Mouse (Mus musculus): ENCODE measurements around the gene Ralgapb. TPM values are rescaled to one million over a fixed set of nuclear protein-coding genes. Genes with fewer than 3 reads are reported as not detected.
A peak's percentile ranks its signal among the peaks of the same experiment; 100 is the strongest.
"Not testable (repeated sequence)": the region's sequence is repeated elsewhere in the genome, so short reads cannot be mapped to it uniquely, and the experiment has no call there.

Gene Ralgapb
- polyA plus RNA-seq, 1 experiment from 2014 or later: 23.0 TPM

GRCm38 (mm10) chr2:158375443-158376122, 34.1 kb upstream of the Ralgapb start, which contains the start of gene Snhg11:
Gene Snhg11 (plus strand): TSS chr2:158375638.
- Histone ChIP-seq H3K36me3 (no peaks in the 10 kb centered on the region; the same call in 1 of the 2 replicates), H3K27ac (peak within 1 kb of the TSS; percentile 75), H3K4me2 (replicated peaks) (peak within 1 kb of the TSS; percentile 57), H3K4me1 (replicated peaks) (peaks cover 17% of the 10 kb centered on the region), H3K4me3 (replicated peaks) (peak within 1 kb of the TSS; percentile 49), H3K9ac (replicated peaks) (peak within 1 kb of the TSS; percentile 62), H3K9me3 (no peaks in the 10 kb centered on the region), H3K27me3 (peaks cover 18% of the 10 kb centered on the region)
- 2% methylated on average over 36 of the region's 36 CpGs for WGBS
- ATAC-seq: peak; percentile 87

- 23% methylated on average over 12 of the region's 12 CpGs for WGBS
- peak overlapping the region; percentile 62 for H3K9ac ChIP-seq (replicated peaks)
- H3K27me3 ChIP-seq: peaks cover 18% of the 10 kb centered on the region
- H3K9me3 ChIP-seq: no peaks in the 10 kb centered on the region
- peaks cover 17% of the 10 kb centered on the region for H3K4me1 ChIP-seq (replicated peaks)
- no peak; the same call in 1 of the 2 replicates for ATAC-seq
- no peaks in the 10 kb centered on the region; the same call in 1 of the 2 replicates for H3K36me3 ChIP-seq
- H3K4me2 ChIP-seq (replicated peaks): peak overlapping the region; percentile 57
- peak overlapping the region; percentile 75 for H3K27ac ChIP-seq
- peak overlapping the region; percentile 49 for H3K4me3 ChIP-seq (replicated peaks)
Observed at GRCm38 (mm10) chr2:158376123-158376687, 33.4 kb upstream of the Ralgapb start.

DNA sequence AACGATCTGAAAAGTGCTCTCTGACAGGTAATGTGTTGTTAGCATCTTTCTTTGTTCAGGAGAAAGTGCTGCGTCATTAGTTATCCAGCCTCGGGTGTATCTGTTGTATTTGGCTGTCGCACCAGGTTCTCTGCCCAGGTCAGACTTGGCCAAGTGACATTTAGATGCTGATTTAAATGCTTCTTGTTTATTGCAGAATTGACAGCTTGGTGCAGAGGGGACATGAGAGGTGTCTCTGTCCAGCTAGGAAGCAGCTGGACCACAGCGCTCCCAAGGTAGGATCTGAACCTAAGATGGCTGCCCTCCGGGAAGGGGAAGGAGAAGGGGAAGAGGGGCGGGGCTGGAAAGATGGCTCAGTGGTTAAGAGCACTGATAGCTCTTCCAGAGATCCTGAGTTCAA, 32.9 kb upstream of the Ralgapb start:
- peaks cover 18% of the 10 kb centered on the region for H3K27me3 ChIP-seq
- H3K4me2 ChIP-seq (replicated peaks): peak overlapping the region; percentile 57
- no peaks in the 10 kb centered on the region; the same call in 1 of the 2 replicates for H3K36me3 ChIP-seq
- H3K9me3 ChIP-seq: no peaks in the 10 kb centered on the region
- no peak for ATAC-seq
- WGBS: 76% methylated on average over 7 of the region's 7 CpGs
- peak overlapping the region; percentile 75 for H3K27ac ChIP-seq
- peak overlapping the region; percentile 62 for H3K9ac ChIP-seq (replicated peaks)
- peak overlapping the region; percentile 49 for H3K4me3 ChIP-seq (replicated peaks)
- peaks cover 17% of the 10 kb centered on the region for H3K4me1 ChIP-seq (replicated peaks)

GRCm38 (mm10) chr2:158377811-158378210, 31.8 kb upstream of the Ralgapb start:
- H3K9me3 ChIP-seq: no peaks in the 10 kb centered on the region
- WGBS: 88% methylated on average over 1 of the region's 1 CpGs
- no peak for ATAC-seq
- H3K4me1 ChIP-seq (replicated peaks): peaks cover 17% of the 10 kb centered on the region
- no peaks in the 10 kb centered on the region; the same call in 1 of the 2 replicates for H3K36me3 ChIP-seq
- no peak overlapping the region for H3K9ac ChIP-seq (replicated peaks)
- no peak overlapping the region for H3K4me3 ChIP-seq (replicated peaks)
- H3K27ac ChIP-seq: no peak overlapping the region
- peak overlapping the region; percentile 57 for H3K4me2 ChIP-seq (replicated peaks)
- H3K27me3 ChIP-seq: peaks cover 18% of the 10 kb centered on the region

GRCm38 (mm10) chr2:158379354-158380078, 30.1 kb upstream of the Ralgapb start:
- peak; percentile 69 for ATAC-seq
- no peaks in the 10 kb centered on the region for H3K9me3 ChIP-seq
- H3K27me3 ChIP-seq: peaks cover 12% of the 10 kb centered on the region
- 44% methylated on average over 13 of the region's 13 CpGs for WGBS
- H3K4me2 ChIP-seq (replicated peaks): no peak overlapping the region
- no peak overlapping the region for H3K4me3 ChIP-seq (replicated peaks)
- no peak overlapping the region for H3K27ac ChIP-seq
- peaks cover 17% of the 10 kb centered on the region for H3K4me1 ChIP-seq (replicated peaks)
- H3K36me3 ChIP-seq: no peaks in the 10 kb centered on the region; the same call in 1 of the 2 replicates
- H3K9ac ChIP-seq (replicated peaks): no peak overlapping the region

DNA sequence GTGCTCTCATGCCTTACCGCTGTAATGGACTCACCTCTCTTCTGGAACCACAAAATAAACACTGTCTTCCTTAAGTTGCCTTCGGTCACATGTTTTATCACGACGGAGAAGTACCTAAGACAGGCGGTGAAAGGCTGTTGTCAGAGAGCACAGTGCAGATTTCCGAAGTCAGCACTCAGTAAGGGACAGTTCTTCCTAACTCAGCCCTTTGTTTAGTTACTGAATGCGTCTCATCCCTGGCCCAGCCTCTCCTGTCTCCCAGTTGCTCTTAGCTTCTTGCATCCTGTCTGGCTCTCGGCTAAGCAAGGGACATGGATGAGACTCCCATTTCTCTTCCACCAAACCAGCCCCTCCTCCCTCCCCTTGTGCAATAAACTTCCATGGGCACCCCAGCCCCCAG, 23.6 kb upstream of the Ralgapb start:
- Histone ChIP-seq H3K9ac (replicated peaks) (no peak overlapping the region), H3K9me3 (no peaks in the 10 kb centered on the region), H3K4me2 (replicated peaks) (no peak overlapping the region), H3K4me1 (replicated peaks) (no peaks in the 10 kb centered on the region), H3K36me3 (peaks cover 3% of the 10 kb centered on the region; the same call in 1 of the 2 replicates), H3K27ac (no peak overlapping the region), H3K27me3 (no peaks in the 10 kb centered on the region), H3K4me3 (replicated peaks) (no peak overlapping the region)
- ATAC-seq: no peak
- WGBS: 48% methylated on average over 8 of the region's 8 CpGs

- no peak for ATAC-seq
- Histone ChIP-seq H3K27me3 (no peaks in the 10 kb centered on the region), H3K36me3 (peaks cover 3% of the 10 kb centered on the region; the same call in 1 of the 2 replicates), H3K27ac (no peak overlapping the region), H3K4me1 (replicated peaks) (no peaks in the 10 kb centered on the region), H3K4me3 (replicated peaks) (no peak overlapping the region), H3K9me3 (no peaks in the 10 kb centered on the region), H3K4me2 (replicated peaks) (no peak overlapping the region), H3K9ac (replicated peaks) (no peak overlapping the region)
- WGBS: 91% methylated on average over 7 of the region's 7 CpGs
Observed at GRCm38 (mm10) chr2:158389421-158389820, 20.2 kb upstream of the Ralgapb start.

DNA sequence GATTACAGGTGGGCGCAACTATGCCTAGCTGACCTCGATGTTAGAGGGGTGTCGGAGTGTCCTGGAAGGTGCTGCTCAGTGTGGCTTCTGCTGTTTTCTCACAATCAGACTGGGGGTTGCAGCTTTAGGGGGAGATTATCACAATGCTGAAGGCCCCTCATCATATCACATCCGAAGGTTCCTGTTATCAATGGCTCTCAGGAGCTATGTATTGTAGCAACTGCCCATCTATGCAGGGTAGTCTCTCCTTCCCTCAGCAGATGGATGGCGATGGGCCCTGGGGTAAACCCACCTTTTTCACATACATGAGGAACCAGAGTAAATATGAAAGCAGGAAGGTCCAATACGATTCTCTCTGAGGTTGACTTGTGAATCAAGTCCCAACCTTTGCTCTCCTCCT, 13.3 kb upstream of the Ralgapb start:
- Histone ChIP-seq H3K9ac (replicated peaks) (no peak overlapping the region), H3K4me3 (replicated peaks) (no peak overlapping the region), H3K36me3 (no peaks in the 10 kb centered on the region), H3K4me1 (replicated peaks) (no peaks in the 10 kb centered on the region), H3K27me3 (no peaks in the 10 kb centered on the region), H3K9me3 (no peaks in the 10 kb centered on the region), H3K4me2 (replicated peaks) (no peak overlapping the region), H3K27ac (no peak overlapping the region)
- ATAC-seq: no peak
- 94% methylated on average over 6 of the region's 6 CpGs for WGBS

- H3K27ac ChIP-seq; ATAC-seq; H3K4me3 ChIP-seq (replicated peaks); H3K4me2 ChIP-seq (replicated peaks); H3K4me1 ChIP-seq (replicated peaks); H3K9me3 ChIP-seq; H3K9ac ChIP-seq (replicated peaks); H3K27me3 ChIP-seq; H3K36me3 ChIP-seq: not testable (repeated sequence)
- WGBS: 62% methylated on average over 13 of the region's 13 CpGs
Observed at GRCm38 (mm10) chr2:158397140-158397539, 12.5 kb upstream of the Ralgapb start.

- Histone ChIP-seq H3K4me1 (replicated peaks) (no peaks in the 10 kb centered on the region), H3K9me3 (no peaks in the 10 kb centered on the region), H3K27me3 (no peaks in the 10 kb centered on the region), H3K4me2 (replicated peaks) (no peak overlapping the region), H3K9ac (replicated peaks) (no peak overlapping the region), H3K27ac (no peak overlapping the region), H3K4me3 (replicated peaks) (no peak overlapping the region), H3K36me3 (no peaks in the 10 kb centered on the region)
- 83% methylated on average over 7 of the region's 7 CpGs for WGBS
- no peak for ATAC-seq
Observed at GRCm38 (mm10) chr2:158402915-158403314, 6.7 kb upstream of the Ralgapb start.

GRCm38 (mm10) chr2:158408997-158409594, 552 bp upstream of the Ralgapb start:
- WGBS: 28% methylated on average over 14 of the region's 14 CpGs
- peak overlapping the region; percentile 43; the same call in 1 of the 2 replicates for H3K9ac ChIP-seq (replicated peaks)
- H3K4me2 ChIP-seq (replicated peaks): peak overlapping the region; percentile 51
- H3K27me3 ChIP-seq: no peaks in the 10 kb centered on the region
- peak overlapping the region; percentile 44; the same call in 1 of the 2 replicates for H3K27ac ChIP-seq
- H3K36me3 ChIP-seq: no peaks in the 10 kb centered on the region
- H3K4me1 ChIP-seq (replicated peaks): peaks cover 30% of the 10 kb centered on the region
- peak overlapping the region; percentile 98 for H3K4me3 ChIP-seq (replicated peaks)
- peak; percentile 31 for ATAC-seq
- H3K9me3 ChIP-seq: no peaks in the 10 kb centered on the region

Data from midbrain, embryonic 13.5 days (tissue).